Mouse (Mus musculus) limb, embryonic 10.5 days (tissue): ENCODE results near the gene Ndufs2. TPM values are rescaled to one million over a fixed set of nuclear protein-coding genes. Genes with fewer than 3 reads are reported as not detected.

Experiments used
- DNase-seq: peaks from one replicate; pipeline ENCODE4 v3.0.0-alpha.2; 2017; ENCODE audit warnings: low spot score
- H3K27ac ChIP-seq: fragments of 300-500 bp; sonication (generic); 2 replicates; pipeline ENCODE4 v1.5.1; 2016; ENCODE audit warnings: mild to moderate bottlenecking
- H3K27me3 ChIP-seq: fragments of 300-500 bp; sonication (generic); 2 replicates; pipeline ENCODE4 v1.6.1; 2016; ENCODE audit warnings: low read depth, mild to moderate bottlenecking; ENCODE audit not compliant: poor library complexity, severe bottlenecking
- H3K36me3 ChIP-seq: fragments of 300-500 bp; sonication (generic); 2 replicates; pipeline ENCODE4 v1.6.1; 2016; ENCODE audit warnings: mild to moderate bottlenecking, moderate library complexity
- H3K4me1 ChIP-seq: fragments of 300-500 bp; sonication (generic); 2 replicates; pipeline ENCODE4 v1.6.1; 2016
- H3K4me3 ChIP-seq: fragments of 300-500 bp; sonication (generic); 2 replicates; pipeline ENCODE4 v1.5.1; 2016; ENCODE audit warnings: mild to moderate bottlenecking, moderate library complexity
- H3K9me3 ChIP-seq: fragments of 300-500 bp; sonication (generic); replicated peaks from 2 replicates; pipeline ENCODE4 v1.6.1; 2016; ENCODE audit warnings: mild to moderate bottlenecking
- WGBS: fragments of 180-500 bp; shearing (Covaris S2); methylation state at CpG from one replicate; pipeline ENCODE4 v1.1.7; 2016; 5-methylcytosine and 5-hydroxymethylcytosine counted together
- polyA plus RNA-seq: library from polyadenylated mRNA; unstranded; fragments of >200 nt; fragmentation: Nextera tagmentation; extraction: Ambion mirVana; gene quantifications from 2 replicates; pipeline ENCODE4 v1.2.1, GENCODE M21; 2016

Ndufs2 gene
- polyA plus RNA-seq, 1 experiment from 2014 or later: 312 TPM

DNA sequence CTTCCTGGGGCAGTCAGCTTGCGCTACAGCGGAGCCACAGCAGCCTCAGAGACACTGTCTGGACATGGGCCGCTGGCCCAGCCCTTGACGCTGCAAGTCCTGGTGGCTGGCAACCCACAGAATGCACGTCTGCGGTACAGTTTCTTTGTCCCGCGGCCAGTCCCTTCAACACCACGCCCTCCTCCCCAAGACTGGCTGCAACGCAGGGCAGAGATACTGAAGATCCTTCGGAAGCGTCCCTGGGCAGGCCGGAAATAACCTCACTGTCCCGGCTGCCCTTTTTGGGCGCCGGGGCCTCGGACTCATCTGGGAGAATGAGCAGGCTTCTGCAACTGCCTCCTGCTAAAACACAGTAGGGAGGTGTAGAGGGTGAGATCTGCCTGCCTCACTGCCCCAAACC lies 7.7 kb upstream of the Ndufs2 start:
- no peak for DNase-seq
- peaks cover 16% of the 10 kb centered on the region for H3K4me1 ChIP-seq
- 84% methylated on average over 17 of the region's 17 CpGs for WGBS
- H3K9me3 ChIP-seq: no peaks in the 10 kb centered on the region
- no peaks in the 10 kb centered on the region for H3K27me3 ChIP-seq
- peaks cover 42% of the 10 kb centered on the region for H3K36me3 ChIP-seq
- no peak overlapping the region for H3K4me3 ChIP-seq
- no peak overlapping the region for H3K27ac ChIP-seq

DNA sequence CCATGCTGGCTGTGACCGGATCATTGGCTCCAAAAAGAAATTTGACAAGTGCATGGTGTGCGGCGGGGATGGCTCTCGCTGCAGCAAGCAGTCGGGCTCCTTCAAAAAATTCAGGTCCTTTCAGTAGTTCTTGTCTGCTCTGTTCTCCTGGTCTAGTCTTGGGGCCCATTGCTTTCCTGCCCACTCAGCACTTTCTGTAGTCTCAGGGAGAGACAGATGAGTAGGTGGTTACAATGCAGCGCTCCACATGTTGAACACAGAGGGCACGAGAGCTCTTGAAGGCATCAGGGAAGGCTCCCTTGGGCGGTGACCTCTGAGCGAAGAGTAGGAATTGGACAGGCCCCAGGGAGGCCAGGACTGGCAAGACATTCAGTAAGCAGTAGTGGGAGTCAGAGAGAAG lies 6.6 kb upstream of the Ndufs2 start:
- H3K27me3 ChIP-seq: no peaks in the 10 kb centered on the region
- H3K4me3 ChIP-seq: no peak overlapping the region
- peaks cover 12% of the 10 kb centered on the region for H3K4me1 ChIP-seq
- DNase-seq: no peak
- peaks cover 54% of the 10 kb centered on the region for H3K36me3 ChIP-seq
- no peaks in the 10 kb centered on the region for H3K9me3 ChIP-seq
- H3K27ac ChIP-seq: no peak overlapping the region
- 92% methylated on average over 9 of the region's 9 CpGs for WGBS

DNA sequence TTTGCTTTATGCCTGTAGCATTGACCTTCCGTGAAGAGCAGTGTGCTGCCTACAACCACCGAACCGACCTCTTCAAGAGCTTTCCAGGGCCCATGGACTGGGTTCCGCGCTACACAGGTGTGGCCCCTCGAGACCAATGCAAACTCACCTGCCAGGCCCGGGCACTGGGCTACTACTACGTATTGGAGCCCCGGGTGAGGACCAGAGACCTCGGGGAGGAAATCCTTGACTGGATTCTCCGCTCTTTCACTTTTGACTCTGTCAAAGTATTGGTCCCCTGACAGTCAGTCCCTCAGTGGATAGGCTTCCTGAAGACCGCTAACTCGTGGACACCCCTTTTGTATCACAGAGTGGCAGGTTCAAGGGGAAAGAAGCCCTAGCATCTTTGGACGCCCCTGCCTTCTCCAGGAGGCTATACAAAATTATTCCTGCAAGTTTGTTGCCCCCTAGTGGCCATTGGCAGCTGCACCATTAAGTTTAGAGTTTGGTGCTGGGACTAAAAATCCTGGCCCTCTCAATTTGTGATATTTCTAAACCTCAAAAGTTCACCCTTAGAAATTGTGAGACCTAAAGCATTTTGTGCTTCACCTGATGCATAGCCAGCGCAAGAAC lies 5.9 kb upstream of the Ndufs2 start:
- WGBS: 67% methylated on average over 15 of the region's 15 CpGs
- Histone ChIP-seq H3K27me3 (no peaks in the 10 kb centered on the region), H3K27ac (no peak overlapping the region), H3K36me3 (peaks cover 55% of the 10 kb centered on the region), H3K4me3 (no peak overlapping the region), H3K9me3 (no peaks in the 10 kb centered on the region), H3K4me1 (peaks cover 15% of the 10 kb centered on the region)
- DNase-seq: peak; percentile 79

DNA sequence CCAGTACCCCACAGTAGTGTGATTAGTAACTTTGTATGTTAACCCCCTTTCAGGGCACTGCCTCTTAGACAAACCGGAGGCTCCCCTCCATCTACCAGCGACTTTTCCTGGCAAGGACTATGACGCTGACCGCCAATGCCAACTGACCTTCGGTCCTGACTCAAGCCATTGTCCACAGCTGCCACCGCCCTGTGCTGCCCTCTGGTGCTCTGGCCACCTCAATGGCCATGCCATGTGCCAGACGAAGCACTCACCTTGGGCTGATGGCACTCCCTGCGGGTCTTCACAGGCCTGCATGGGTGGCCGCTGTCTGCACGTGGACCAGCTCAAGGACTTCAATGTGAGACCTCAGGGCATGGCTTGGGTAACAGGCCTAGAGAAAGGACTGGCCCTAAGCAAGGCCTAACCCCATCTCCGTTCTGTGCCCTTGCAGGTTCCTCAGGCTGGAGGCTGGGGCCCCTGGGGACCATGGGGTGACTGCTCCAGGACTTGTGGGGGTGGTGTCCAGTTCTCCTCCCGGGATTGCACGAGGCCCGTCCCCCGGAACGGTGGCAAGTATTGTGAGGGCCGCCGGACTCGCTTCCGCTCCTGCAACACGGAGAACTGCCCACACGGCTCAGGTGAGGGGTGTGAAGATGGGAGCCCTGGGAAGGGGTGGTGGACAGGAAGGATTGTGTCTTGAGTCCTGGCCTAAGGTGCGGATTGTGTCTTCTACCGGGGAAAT lies 5.1 kb upstream of the Ndufs2 start:
- Histone ChIP-seq H3K27ac (no peak overlapping the region), H3K27me3 (no peaks in the 10 kb centered on the region), H3K4me1 (peaks cover 22% of the 10 kb centered on the region), H3K4me3 (no peak overlapping the region), H3K36me3 (peaks cover 55% of the 10 kb centered on the region), H3K9me3 (no peaks in the 10 kb centered on the region)
- DNase-seq: no peak
- 92% methylated on average over 24 of the region's 24 CpGs for WGBS

DNA sequence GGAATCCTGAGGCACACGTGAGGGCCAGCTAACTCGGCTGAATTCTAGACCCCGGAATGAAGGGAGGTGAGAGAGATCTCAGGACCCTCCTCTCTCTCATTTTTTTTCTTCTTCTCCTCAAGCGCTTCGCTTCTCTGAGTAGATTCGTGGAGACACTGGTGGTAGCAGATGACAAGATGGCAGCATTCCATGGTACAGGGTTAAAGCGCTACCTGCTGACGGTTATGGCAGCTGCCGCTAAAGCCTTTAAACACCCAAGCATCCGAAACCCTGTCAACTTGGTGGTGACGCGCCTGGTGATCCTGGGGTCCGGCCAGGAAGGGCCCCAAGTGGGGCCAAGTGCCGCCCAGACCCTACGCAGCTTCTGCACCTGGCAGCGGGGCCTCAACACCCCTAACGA lies 1.2 kb upstream of the Ndufs2 start:
- Histone ChIP-seq H3K27me3 (no peaks in the 10 kb centered on the region), H3K36me3 (peaks cover 38% of the 10 kb centered on the region), H3K4me3 (peak overlapping the region; percentile 53), H3K9me3 (no peaks in the 10 kb centered on the region), H3K4me1 (peaks cover 58% of the 10 kb centered on the region), H3K27ac (peak overlapping the region; percentile 91)
- no peak for DNase-seq
- 56% methylated on average over 17 of the region's 17 CpGs for WGBS

DNA sequence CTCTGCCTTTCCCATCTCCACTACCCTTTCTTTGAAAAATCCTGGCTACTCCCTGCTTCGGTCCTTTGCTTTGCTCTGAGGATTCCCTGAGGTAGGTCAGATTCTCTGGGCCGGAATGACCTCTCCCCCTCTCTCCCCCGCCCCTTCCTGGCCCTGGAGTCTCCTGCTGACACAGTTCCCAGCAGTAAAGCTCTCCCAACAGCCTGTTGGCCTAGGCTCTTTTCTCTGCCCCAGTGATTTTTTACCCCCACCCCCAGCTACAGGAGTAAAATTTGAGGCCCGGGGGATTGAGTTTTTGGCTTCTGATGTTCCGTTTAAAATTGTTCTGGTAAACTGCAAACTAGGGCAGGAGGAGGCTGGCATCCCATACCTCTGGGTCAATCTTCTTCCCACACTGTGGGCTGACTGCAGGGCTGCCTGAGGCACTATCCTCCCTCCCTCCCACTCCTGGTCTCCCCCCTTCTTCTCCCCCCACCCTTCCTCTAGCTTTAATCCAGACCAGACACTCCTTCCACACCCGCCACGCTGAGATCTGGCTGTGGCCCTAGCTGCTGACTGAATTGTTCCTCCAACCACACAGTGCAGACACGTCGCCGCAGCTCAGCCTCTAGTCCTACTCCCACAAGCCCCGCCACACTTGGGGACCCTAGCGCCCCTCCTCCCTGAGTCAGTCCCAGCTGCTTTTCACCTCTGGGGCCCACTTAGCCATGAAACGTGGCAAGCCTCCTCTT lies 571 bp upstream of the Ndufs2 start:
- WGBS: 3% methylated on average over 13 of the region's 13 CpGs
- no peaks in the 10 kb centered on the region for H3K9me3 ChIP-seq
- H3K36me3 ChIP-seq: peaks cover 38% of the 10 kb centered on the region
- H3K4me1 ChIP-seq: peaks cover 61% of the 10 kb centered on the region
- peak overlapping the region; percentile 53 for H3K4me3 ChIP-seq
- no peaks in the 10 kb centered on the region for H3K27me3 ChIP-seq
- peak; percentile 75 for DNase-seq
- peak overlapping the region; percentile 91 for H3K27ac ChIP-seq

DNA sequence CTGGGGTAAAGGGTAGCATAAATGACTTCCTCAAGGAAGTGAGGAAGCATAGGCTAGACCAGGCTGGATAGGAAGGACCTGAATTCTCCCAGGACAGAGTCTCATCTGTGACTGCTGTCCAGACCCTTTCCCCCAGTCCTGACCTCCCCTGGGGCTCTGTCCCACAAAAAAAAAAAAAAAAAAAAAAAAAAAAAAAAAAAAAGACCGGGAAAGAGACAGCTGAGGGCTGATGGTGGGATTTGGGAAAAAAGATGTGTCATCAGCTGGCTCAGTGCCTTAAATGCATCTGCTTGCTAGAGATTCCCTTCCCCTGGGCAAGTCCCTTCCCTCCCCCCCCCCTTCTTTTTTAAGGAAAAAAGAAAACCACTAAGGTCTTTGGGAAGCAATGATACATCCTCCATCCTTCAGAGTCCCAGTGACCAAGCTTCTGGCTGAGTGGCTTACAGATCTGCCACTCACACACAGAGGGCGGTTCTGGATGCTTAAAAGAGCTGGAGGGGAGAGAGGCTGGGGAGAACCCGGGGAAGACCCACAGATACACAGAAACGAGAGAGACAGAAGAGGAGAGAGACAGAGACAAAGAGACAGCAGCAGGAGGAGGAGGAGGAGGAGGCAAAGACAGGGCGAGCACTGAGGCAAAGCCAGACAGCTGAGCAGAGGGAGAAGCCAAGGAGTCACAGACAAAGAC lies 1.1 kb downstream of the Ndufs2 start, which contains the start of gene Adamts4:
Adamts4 (plus strand) TSS at position 509 of the 688 bp plus-strand sequence.
- H3K4me1 ChIP-seq: peaks cover 71% of the 10 kb centered on the region
- no peaks in the 10 kb centered on the region for H3K9me3 ChIP-seq
- 18% methylated on average over 5 of the region's 5 CpGs for WGBS
- peaks cover 30% of the 10 kb centered on the region for H3K36me3 ChIP-seq
- H3K27ac ChIP-seq: peak within 1 kb of the TSS; percentile 91
- peak; percentile 58 for DNase-seq
- H3K27me3 ChIP-seq: no peaks in the 10 kb centered on the region
- peak within 1 kb of the TSS; percentile 53 for H3K4me3 ChIP-seq

DNA sequence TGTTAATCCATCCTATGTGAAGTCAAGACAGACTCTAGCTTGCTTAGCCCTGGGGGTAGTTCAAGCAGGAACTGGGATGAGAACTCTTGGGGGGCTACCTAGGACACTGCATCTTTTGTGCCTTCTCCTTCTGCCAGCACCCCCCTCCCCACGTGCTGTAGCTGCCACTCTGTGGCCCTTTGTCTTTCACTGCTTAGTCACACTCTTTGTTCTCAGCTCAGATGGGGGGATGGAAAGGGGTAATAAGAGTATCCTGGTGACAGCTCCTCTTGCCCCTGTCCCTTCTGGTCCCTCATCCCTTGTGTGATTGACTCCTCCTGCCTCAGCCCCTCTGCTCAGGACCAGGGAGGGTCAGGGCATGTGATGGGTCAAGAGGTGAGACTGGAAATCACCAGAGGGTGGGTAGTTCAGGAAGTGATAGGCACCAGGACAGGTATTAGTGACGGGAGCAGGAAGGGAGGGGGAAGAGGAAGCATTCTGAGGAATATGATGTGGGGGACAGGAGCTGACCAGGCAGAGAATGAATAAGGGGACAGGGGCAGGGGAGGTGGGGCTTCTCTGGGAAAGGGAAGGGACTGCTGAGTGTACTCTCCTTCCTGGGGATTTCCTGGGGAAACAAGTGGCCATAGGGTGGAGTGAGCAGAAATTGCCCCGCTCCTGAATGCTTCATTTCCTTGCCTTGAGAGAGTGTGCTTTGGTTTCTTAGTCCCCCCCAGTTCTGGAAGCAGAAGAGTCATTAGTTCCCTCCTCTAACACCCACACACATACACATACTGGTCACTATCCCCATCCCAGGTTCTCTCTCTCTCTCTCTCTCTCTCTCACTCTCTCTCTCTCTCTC lies 2.6 kb downstream of the Ndufs2 start:
- peaks cover 71% of the 10 kb centered on the region for H3K4me1 ChIP-seq

DNA sequence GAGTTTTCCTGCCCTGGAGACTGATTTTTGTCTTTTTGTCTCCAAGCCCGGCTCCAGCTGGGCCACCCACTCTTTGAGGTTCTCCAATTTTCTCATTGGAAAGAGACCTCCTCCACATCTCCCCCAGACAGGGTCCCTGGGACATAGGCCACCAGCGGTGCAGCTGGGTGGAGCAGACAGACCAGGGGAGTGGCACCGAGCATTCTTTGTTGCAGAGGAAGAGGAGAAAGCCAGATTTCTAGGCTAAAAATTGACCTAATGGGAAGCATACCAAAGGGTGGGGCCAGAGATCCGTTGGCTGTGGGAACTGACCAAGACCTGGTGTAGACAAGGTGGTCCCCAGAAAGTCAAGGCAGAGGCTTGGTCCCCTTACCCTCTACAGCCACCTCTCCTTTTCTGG lies 3.3 kb downstream of the Ndufs2 start:
- H3K27ac ChIP-seq: peak overlapping the region; percentile 89
- peaks cover 29% of the 10 kb centered on the region for H3K36me3 ChIP-seq
- peak overlapping the region; percentile 64 for H3K4me3 ChIP-seq
- H3K27me3 ChIP-seq: no peaks in the 10 kb centered on the region
- DNase-seq: no peak
- no peaks in the 10 kb centered on the region for H3K9me3 ChIP-seq
- 33% methylated on average over 4 of the region's 4 CpGs for WGBS
- peaks cover 67% of the 10 kb centered on the region for H3K4me1 ChIP-seq

More for the DNA sequence above, 2.6 kb downstream of the Ndufs2 start:
- no peak overlapping the region; the same call in 1 of the 2 replicates for H3K4me3 ChIP-seq
- 49% methylated on average over 3 of the region's 3 CpGs for WGBS
- H3K9me3 ChIP-seq: no peaks in the 10 kb centered on the region
- H3K36me3 ChIP-seq: peaks cover 29% of the 10 kb centered on the region
- H3K27me3 ChIP-seq: no peaks in the 10 kb centered on the region
- peak overlapping the region; percentile 89 for H3K27ac ChIP-seq
- DNase-seq: no peak

DNA sequence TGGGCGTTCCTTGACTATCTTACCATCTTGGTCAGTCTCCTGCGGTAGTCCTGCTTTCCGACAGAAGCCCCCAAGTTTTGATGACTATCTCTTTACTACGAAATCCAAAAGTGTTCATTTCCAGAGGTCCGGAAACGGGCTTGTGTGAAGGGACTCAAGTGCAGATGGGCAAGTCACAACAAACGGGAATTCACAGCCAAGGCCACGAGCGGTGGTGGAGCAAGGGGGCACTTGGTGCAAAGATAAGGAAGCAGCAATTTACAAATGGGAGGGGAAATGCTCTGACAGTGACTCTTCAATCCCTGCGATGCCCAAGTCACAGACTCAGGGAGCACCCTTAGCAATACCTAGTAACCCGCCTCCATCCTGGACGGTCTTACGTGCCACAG lies 3.7 kb downstream of the Ndufs2 start:
- no peaks in the 10 kb centered on the region for H3K27me3 ChIP-seq
- DNase-seq: no peak
- H3K4me1 ChIP-seq: peaks cover 63% of the 10 kb centered on the region
- no peaks in the 10 kb centered on the region for H3K9me3 ChIP-seq
- peak overlapping the region; percentile 89 for H3K27ac ChIP-seq
- WGBS: 13% methylated on average over 13 of the region's 13 CpGs
- H3K4me3 ChIP-seq: peak overlapping the region; percentile 64
- peaks cover 31% of the 10 kb centered on the region for H3K36me3 ChIP-seq

DNA sequence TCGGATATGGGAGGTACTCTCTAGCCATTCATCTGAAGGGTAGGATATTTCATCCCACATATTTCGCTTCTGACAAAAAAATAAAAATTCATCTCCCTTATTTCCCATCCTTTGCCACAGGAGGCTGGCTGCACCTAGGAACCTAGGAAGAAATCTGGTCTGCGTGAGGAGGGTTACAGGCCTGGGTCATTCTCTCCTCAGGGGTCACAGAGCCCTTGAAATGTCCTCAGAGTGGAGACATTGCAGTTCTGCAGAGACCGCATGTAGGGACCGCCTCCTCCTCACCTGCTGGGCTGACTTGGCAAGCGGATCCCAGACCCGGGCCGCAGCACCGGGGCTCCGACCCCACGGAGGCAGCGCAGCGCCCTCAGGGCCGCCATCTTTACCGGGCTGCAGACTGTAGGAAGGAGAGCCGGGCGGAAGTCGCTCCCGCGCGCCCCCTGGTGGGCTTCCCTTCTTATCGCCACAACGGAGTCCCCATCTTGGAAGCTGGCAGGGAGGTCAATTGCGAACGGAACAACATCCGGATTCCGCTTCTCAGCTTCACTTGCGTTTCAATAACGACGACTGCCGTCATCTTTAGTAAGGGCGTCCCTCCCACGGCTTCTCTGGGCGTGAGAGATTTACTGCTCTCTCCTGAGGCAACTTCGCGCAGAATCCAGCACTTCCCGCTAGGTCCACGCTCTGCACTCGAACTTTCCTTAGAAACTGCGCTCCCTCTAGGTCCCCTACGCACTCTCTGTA lies 4.3 kb downstream of the Ndufs2 start:
- Histone ChIP-seq H3K4me3 (peak overlapping the region; percentile 64), H3K36me3 (peaks cover 37% of the 10 kb centered on the region), H3K9me3 (no peaks in the 10 kb centered on the region), H3K27ac (peak overlapping the region; percentile 89), H3K4me1 (peaks cover 57% of the 10 kb centered on the region), H3K27me3 (no peaks in the 10 kb centered on the region)
- WGBS: under 1% methylated on average over 41 of the region's 41 CpGs
- peak; percentile 100 for DNase-seq
